Mouse (Mus musculus): ENCODE measurements around the gene Shisa7. TPM values are rescaled to one million over a fixed set of nuclear protein-coding genes. Genes with fewer than 3 reads are reported as not detected.

Shisa7 gene
- polyA plus RNA-seq, 1 experiment from 2014 or later = 0.20 TPM

DNA sequence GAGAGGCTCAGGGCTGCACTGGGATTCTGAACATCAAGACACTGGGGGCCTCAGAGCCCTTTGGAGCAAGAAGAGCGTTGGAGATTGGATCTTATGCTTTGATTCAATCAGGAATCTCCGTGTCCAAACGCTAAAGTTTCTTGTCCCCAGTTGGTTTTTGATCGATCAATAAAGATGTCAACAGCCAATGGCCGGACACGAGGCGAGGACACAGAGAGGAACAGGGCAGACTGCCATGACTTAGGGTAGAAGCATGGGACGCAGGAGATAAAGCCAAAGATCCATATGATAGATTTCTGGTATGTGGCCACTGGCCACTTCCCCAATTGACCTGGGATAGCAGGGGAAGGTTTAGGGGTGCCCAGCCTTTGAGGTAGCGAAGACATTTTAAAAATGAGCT lies 12.0 kb upstream of the Shisa7 start:
- H3K4me3 ChIP-seq (ENCODE audit: low read depth, low read length) = no peak overlapping the region
- H3K27me3 ChIP-seq (ENCODE audit: control insufficient read depth, insufficient read depth, low read length) = no peaks in the 10 kb centered on the region
- H3K9me3 ChIP-seq (ENCODE audit: control insufficient read depth, low read length) = no peaks in the 10 kb centered on the region
- no peak for ATAC-seq (ENCODE audit: insufficient number of reproducible peaks, low FRiP score, low TSS enrichment, low read depth)
- 84% methylated on average over 9 of the region's 9 CpGs for WGBS
- H3K27ac ChIP-seq (replicated peaks; ENCODE audit: low read depth, low read length) = no peak overlapping the region
- H3K4me2 ChIP-seq (ENCODE audit: low read depth, severe bottlenecking) = no peak overlapping the region
- H3K4me1 ChIP-seq (ENCODE audit: control insufficient read depth, insufficient read depth, low read length) = no peaks in the 10 kb centered on the region
- no peak for DNase-seq (ENCODE audit: low spot score)
- H3K36me3 ChIP-seq (ENCODE audit: control insufficient read depth, insufficient read depth, low read length) = no peaks in the 10 kb centered on the region
- H3K9ac ChIP-seq (ENCODE audit: low read length) = no peak overlapping the region

DNA sequence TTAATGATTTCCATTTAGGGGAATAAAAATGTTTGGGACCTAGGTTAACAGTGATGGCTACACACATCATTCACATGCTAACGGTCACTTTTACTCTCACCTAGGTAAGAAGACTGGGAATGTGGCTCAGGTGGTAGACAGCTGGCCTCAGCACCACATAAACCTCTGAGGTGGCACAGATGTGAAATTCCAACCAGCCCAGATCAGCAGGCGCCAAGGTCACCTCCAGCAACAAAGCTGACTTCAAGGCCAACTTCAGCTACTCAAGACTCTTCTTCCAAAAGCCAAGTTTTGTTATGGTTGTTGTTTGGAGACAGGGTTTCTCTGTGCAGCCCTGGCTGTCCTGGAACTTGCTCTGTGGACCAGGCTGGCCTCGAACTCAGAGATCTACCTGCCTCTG lies 9.1 kb upstream of the Shisa7 start:
- no peak overlapping the region for H3K4me3 ChIP-seq (ENCODE audit: low read depth, low read length)

DNA sequence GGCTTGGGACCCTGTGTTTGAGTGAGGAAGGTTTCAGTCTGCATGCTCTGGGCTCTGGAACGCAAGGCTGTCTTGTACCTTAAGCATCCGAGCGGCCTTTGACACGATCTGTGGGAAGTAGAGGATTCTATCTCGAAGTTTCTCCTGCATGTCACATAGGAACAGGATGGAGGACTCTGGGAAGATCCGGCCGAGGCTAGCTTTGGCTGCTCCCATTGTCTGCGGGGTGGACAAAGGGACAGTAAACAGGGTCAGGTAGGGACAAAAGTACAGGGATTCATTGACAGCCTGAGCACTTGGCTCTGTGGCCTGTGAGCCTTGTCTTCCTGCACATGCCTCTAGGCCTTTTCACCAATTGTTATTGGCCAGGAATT lies 6.8 kb upstream of the Shisa7 start:
- Histone ChIP-seq H3K36me3 (ENCODE audit: control insufficient read depth, insufficient read depth, low read length) (no peaks in the 10 kb centered on the region; the same call in 1 of the 2 replicates), H3K4me1 (ENCODE audit: control insufficient read depth, insufficient read depth, low read length) (no peaks in the 10 kb centered on the region), H3K27ac (replicated peaks; ENCODE audit: low read depth, low read length) (no peak overlapping the region), H3K9me3 (ENCODE audit: control insufficient read depth, low read length) (no peaks in the 10 kb centered on the region), H3K27me3 (ENCODE audit: control insufficient read depth, insufficient read depth, low read length) (0 out of 2 replicates have a peak, but pooled peaks cover 2% of the 10 kb centered on the region), H3K4me2 (ENCODE audit: low read depth, severe bottlenecking) (no peak overlapping the region), H3K9ac (ENCODE audit: low read length) (no peak overlapping the region), H3K4me3 (ENCODE audit: low read depth, low read length) (no peak overlapping the region)
- ATAC-seq (ENCODE audit: insufficient number of reproducible peaks, low FRiP score, low TSS enrichment, low read depth) (no peak), DNase-seq (ENCODE audit: low spot score) (no peak)
- WGBS = 69% methylated on average over 8 of the region's 8 CpGs

More for the DNA sequence above, 9.1 kb upstream of the Shisa7 start:
- H3K27ac ChIP-seq (replicated peaks; ENCODE audit: low read depth, low read length) = no peak overlapping the region
- H3K4me1 ChIP-seq (ENCODE audit: control insufficient read depth, insufficient read depth, low read length) = no peaks in the 10 kb centered on the region
- H3K9ac ChIP-seq (ENCODE audit: low read length) = no peak overlapping the region
- no peaks in the 10 kb centered on the region for H3K9me3 ChIP-seq (ENCODE audit: control insufficient read depth, low read length)
- no peak overlapping the region for H3K4me2 ChIP-seq (ENCODE audit: low read depth, severe bottlenecking)
- DNase-seq (ENCODE audit: low spot score) = no peak
- H3K27me3 ChIP-seq (ENCODE audit: control insufficient read depth, insufficient read depth, low read length) = 0 out of 2 replicates have a peak, but pooled peaks cover 2% of the 10 kb centered on the region
- no peaks in the 10 kb centered on the region; the same call in 1 of the 2 replicates for H3K36me3 ChIP-seq (ENCODE audit: control insufficient read depth, insufficient read depth, low read length)
- no peak for ATAC-seq (ENCODE audit: insufficient number of reproducible peaks, low FRiP score, low TSS enrichment, low read depth)
- WGBS = 77% methylated on average over 3 of the region's 3 CpGs

DNA sequence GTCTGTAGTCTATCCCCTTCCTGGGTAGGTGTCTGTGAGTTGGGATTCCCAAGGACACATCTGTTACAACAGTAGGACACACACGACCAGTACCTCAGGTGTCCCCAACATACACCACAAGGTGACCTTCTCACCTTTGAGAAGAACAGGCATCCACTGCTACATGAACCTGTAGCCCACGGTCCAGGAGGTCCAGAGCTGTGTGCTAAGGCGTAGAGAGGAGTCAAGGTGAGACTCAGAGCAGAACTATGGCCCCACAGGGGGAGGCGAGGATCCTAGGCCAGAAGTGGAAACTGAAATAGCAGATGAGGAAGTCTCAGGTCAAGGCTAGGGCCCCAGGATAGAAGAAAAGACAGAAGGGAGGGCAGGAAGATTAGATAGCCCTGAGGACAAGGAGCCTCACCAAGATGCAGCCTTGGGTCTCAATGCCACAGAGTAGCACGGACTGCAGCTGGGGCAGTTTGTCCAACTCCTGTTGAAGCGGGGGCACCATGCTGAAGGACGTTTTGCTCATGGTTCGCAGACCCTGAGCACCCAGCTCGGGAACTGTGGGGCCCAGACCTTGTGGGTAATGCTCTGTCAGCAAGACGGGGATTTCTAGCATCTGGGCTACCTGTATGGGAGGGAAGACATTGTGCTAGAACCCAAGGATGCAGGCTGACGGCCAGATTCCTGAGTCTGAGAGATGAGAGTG lies 6.3 kb upstream of the Shisa7 start:
- H3K36me3 ChIP-seq (ENCODE audit: control insufficient read depth, insufficient read depth, low read length) = no peaks in the 10 kb centered on the region; the same call in 1 of the 2 replicates
- H3K4me2 ChIP-seq (ENCODE audit: low read depth, severe bottlenecking) = no peak overlapping the region
- H3K4me1 ChIP-seq (ENCODE audit: control insufficient read depth, insufficient read depth, low read length) = no peaks in the 10 kb centered on the region
- H3K9me3 ChIP-seq (ENCODE audit: control insufficient read depth, low read length) = no peaks in the 10 kb centered on the region
- 77% methylated on average over 11 of the region's 11 CpGs for WGBS
- DNase-seq (ENCODE audit: low spot score) (no peak), ATAC-seq (ENCODE audit: insufficient number of reproducible peaks, low FRiP score, low TSS enrichment, low read depth) (no peak)
- H3K4me3 ChIP-seq (ENCODE audit: low read depth, low read length) = no peak overlapping the region
- H3K27me3 ChIP-seq (ENCODE audit: control insufficient read depth, insufficient read depth, low read length) = 0 out of 2 replicates have a peak, but pooled peaks cover 2% of the 10 kb centered on the region
- H3K9ac ChIP-seq (ENCODE audit: low read length) = no peak overlapping the region
- H3K27ac ChIP-seq (replicated peaks; ENCODE audit: low read depth, low read length) = no peak overlapping the region

DNA sequence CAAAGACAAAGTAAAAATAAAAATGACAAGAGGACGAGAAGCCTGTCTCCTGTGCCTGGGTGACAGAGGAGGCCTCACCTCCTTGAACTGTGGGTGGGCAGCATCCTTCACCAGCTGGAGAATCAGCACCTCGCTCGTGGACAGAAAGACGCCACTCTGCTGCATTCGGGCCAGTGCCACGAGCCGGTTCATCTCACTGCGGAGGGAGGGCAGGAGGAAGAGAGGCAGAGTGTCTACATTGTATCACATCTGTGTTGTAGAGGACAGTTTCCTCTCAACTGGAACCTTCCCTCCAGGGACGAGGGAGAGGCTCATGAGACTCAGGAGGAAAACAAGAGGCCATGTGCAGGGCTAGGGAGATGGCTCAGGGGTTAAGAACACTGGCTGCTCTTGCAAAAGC lies 4.9 kb upstream of the Shisa7 start:
- Histone ChIP-seq H3K27ac (replicated peaks; ENCODE audit: low read depth, low read length) (no peak overlapping the region), H3K27me3 (ENCODE audit: control insufficient read depth, insufficient read depth, low read length) (peaks cover 12% of the 10 kb centered on the region), H3K4me3 (ENCODE audit: low read depth, low read length) (no peak overlapping the region), H3K4me1 (ENCODE audit: control insufficient read depth, insufficient read depth, low read length) (peaks cover 3% of the 10 kb centered on the region; the same call in 1 of the 2 replicates), H3K9me3 (ENCODE audit: control insufficient read depth, low read length) (no peaks in the 10 kb centered on the region), H3K9ac (ENCODE audit: low read length) (no peak overlapping the region), H3K36me3 (ENCODE audit: control insufficient read depth, insufficient read depth, low read length) (no peaks in the 10 kb centered on the region; the same call in 1 of the 2 replicates), H3K4me2 (ENCODE audit: low read depth, severe bottlenecking) (no peak overlapping the region)
- ATAC-seq (ENCODE audit: insufficient number of reproducible peaks, low FRiP score, low TSS enrichment, low read depth) = no peak
- no peak for DNase-seq (ENCODE audit: low spot score)
- 51% methylated on average over 9 of the region's 9 CpGs for WGBS

DNA sequence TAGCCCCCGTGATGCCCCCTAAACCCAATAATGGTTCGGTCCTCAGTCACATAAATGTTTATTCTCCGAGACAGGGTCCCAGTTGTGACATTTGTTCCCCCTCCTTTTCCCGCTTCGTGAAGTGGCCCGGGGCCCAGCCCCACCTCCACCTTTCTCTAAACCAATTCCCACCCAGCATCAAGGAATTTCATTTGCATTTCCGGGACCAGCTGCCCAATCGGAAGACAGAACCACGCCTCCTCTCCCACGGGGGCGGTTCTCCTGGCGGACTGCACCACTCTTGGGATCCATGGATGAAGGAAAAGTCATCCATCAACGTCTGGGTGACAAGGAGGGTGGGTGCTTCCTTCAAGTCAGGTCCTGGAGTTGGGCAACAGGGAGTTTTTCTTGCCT lies 417 bp upstream of the Shisa7 start:
- H3K4me1 ChIP-seq (ENCODE audit: control insufficient read depth, insufficient read depth, low read length) = peaks cover 17% of the 10 kb centered on the region
- peak; percentile 75 for ATAC-seq (ENCODE audit: insufficient number of reproducible peaks, low FRiP score, low TSS enrichment, low read depth)
- H3K36me3 ChIP-seq (ENCODE audit: control insufficient read depth, insufficient read depth, low read length) = no peaks in the 10 kb centered on the region
- no peaks in the 10 kb centered on the region for H3K9me3 ChIP-seq (ENCODE audit: control insufficient read depth, low read length)
- no peak overlapping the region for H3K27ac ChIP-seq (replicated peaks; ENCODE audit: low read depth, low read length)
- H3K4me2 ChIP-seq (ENCODE audit: low read depth, severe bottlenecking) = peak overlapping the region; percentile 90
- peak overlapping the region; percentile 33 for H3K4me3 ChIP-seq (ENCODE audit: low read depth, low read length)
- H3K9ac ChIP-seq (ENCODE audit: low read length) = no peak overlapping the region; the same call in 1 of the 2 replicates
- peaks cover 41% of the 10 kb centered on the region for H3K27me3 ChIP-seq (ENCODE audit: control insufficient read depth, insufficient read depth, low read length)
- WGBS = 2% methylated on average over 13 of the region's 13 CpGs
- peak; percentile 88 for DNase-seq (ENCODE audit: low spot score)

DNA sequence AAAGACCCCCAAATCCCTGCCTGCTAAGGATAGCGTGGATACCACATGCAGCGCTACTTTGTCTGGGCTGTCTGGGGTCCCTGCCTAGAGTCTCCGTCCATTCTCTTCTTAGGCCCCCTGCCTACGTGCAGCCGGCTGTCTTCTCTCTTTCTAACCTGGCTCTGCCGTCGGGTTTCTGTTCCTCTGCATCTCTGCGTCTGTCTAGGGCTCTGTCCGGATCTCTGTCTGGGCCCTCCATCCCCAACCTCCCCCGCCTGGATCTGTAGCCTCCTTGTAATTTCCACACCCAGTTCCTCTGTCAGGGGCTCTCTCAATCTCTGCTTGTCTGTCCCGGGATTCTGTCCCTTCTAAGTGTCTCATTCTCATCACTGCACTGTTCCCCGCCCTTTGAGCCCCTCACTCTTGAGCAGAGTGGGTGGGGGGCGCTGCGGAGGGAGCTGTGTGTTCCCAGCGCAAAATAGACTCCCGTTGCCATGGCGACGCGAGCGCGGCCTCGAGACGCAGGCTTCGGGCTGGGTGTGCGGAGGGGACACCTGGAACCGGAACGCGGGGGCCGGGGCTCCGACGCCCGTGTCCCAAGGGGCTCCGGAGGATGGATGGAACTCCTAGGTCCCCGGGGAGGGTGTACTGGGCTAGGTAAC lies 772 bp downstream of the Shisa7 start:
- ATAC-seq (ENCODE audit: insufficient number of reproducible peaks, low FRiP score, low TSS enrichment, low read depth) = peak; percentile 23; the same call in 1 of the 2 replicates
- H3K4me1 ChIP-seq (ENCODE audit: control insufficient read depth, insufficient read depth, low read length) = peaks cover 17% of the 10 kb centered on the region
- H3K4me3 ChIP-seq (ENCODE audit: low read depth, low read length) = peak overlapping the region; percentile 33
- no peak overlapping the region for H3K27ac ChIP-seq (replicated peaks; ENCODE audit: low read depth, low read length)
- DNase-seq (ENCODE audit: low spot score) = peak; percentile 68
- no peaks in the 10 kb centered on the region for H3K9me3 ChIP-seq (ENCODE audit: control insufficient read depth, low read length)
- H3K36me3 ChIP-seq (ENCODE audit: control insufficient read depth, insufficient read depth, low read length) = no peaks in the 10 kb centered on the region
- H3K4me2 ChIP-seq (ENCODE audit: low read depth, severe bottlenecking) = peak overlapping the region; percentile 90
- H3K27me3 ChIP-seq (ENCODE audit: control insufficient read depth, insufficient read depth, low read length) = peaks cover 41% of the 10 kb centered on the region
- no peak overlapping the region; the same call in 1 of the 2 replicates for H3K9ac ChIP-seq (ENCODE audit: low read length)
- whole genome bisulfite sequencing = under 1% methylated on average over 34 of the region's 34 CpGs

DNA sequence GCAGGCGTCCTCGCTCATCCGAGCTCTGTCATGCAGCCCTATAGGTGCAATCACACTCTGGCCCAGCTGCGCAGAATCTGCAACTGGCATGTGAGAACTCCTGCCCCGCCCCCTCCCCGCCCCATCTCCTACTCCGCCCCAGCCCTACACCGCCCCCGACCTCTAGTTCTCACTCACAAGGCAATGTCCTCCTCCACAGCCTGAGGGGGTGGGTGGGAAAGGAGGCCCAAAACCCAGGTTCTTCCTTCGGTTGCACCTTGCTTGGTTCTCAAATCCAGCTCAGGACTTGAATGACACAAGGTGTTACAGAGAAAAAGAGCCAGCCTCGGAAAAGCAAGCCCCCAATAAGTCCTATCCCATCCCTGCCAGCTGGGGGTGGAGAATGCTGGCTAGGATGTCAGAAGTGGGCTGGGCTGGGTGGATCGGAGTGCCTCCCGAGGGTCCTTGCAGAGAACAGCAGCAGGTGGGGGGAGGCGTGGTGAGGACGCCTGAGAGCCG lies 1.8 kb downstream of the Shisa7 start:
- H3K4me1 ChIP-seq (ENCODE audit: control insufficient read depth, insufficient read depth, low read length) = peaks cover 17% of the 10 kb centered on the region
- WGBS = 1% methylated on average over 16 of the region's 16 CpGs
- no peaks in the 10 kb centered on the region for H3K36me3 ChIP-seq (ENCODE audit: control insufficient read depth, insufficient read depth, low read length)
- H3K27me3 ChIP-seq (ENCODE audit: control insufficient read depth, insufficient read depth, low read length) = peaks cover 45% of the 10 kb centered on the region
- no peak overlapping the region for H3K9ac ChIP-seq (ENCODE audit: low read length)
- peak overlapping the region; percentile 15 for H3K4me2 ChIP-seq (ENCODE audit: low read depth, severe bottlenecking)
- ATAC-seq (ENCODE audit: insufficient number of reproducible peaks, low FRiP score, low TSS enrichment, low read depth) = peak; percentile 54; the same call in 1 of the 2 replicates
- no peaks in the 10 kb centered on the region for H3K9me3 ChIP-seq (ENCODE audit: control insufficient read depth, low read length)
- DNase-seq (ENCODE audit: low spot score) = peak; percentile 49
- no peak overlapping the region for H3K27ac ChIP-seq (replicated peaks; ENCODE audit: low read depth, low read length)
- no peak overlapping the region for H3K4me3 ChIP-seq (ENCODE audit: low read depth, low read length)
